Mouse (Mus musculus) B cell, adult (primary cell): ENCODE measurements around the gene 1810043G02Rik. TPM values are rescaled to one million over a fixed set of nuclear protein-coding genes. Genes with fewer than 3 reads are reported as not detected.

ENCODE experiments used
- total RNA-seq: library from RNA; stranded (reverse); gene quantifications from 4 replicates; pipeline ENCODE4 v1.2.4, GENCODE M21; 2023; ENCODE audit not compliant: inconsistent age

The 1810043G02Rik gene
- total RNA-seq, result 8.2 to 11.2 TPM (median 8.8 TPM) in 4 replicates

DNA sequence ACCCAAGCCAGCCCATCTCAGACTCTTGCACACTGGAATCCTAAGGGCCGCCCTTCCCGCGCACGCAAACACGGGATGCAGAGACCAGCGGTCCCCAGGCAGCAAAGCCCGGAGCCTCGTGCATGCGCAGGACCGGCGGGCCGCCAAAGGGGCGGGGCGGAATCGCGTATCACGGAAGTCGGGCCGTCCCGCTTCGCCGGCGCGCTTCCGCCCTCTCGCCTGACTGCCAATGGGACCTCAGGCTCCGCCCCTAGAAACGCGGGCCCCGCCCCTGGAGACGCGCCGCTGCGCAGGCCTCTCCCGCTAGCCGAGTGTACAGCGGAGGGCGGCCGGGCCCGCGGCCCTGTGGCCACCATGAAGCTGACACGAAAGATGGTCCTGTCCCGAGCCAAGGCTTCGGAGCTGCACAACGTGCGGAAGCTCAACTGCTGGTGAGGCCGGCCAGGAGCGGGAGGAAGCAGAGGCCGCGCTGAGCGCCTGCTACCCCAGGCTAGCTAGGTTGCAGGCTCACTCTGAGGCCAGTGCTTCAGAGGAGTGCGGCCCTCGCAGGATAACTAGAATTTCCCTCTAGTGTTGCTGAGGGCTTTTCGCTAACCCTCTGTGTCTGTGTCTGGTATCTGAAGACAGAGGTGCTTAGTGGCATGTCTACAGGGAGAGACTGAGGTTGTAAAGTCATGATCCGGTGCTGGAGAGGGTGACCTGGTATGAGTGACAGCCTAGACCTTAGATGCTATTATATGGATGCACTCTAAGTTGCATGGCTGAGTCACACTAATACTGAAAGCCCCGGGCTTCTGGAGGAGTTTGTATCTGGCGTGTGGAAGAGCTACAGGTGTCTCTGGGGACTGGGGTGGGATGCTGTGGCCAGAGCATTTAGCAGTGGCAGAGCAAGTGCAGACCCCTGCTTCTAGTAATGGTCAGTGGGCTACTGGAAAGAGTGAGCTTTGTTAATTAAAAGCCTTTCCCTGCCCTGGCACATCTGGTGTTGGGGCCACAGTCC, at the start of gene 1810043G02Rik:
Gene 1810043G02Rik (plus strand): TSS at position 174 of the 1,000 bp plus-strand sequence.

DNA sequence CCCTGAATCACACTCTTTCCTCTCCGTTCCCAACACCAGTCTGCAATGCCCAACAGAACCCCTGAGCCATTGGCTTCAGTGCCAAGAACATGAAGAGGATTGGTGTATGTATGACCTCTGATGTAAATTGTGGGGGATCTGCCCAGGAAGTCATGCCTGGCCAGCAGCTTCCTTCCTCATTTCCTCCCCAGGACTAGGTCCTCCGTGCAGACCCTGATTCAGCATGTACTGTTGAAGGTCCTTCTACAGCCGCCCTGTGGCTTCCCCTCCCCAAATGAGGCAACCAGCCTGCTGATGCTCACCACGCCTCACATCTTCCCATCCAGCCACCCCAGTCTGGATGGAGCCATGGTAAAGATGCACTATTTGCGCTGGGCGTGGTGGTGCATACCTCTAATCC, 7.8 kb upstream of the 1810043G02Rik start, which contains the start of gene Trpm2:
Gene Trpm2 (minus strand): TSS at position 83 of the 400 bp plus-strand sequence.

DNA sequence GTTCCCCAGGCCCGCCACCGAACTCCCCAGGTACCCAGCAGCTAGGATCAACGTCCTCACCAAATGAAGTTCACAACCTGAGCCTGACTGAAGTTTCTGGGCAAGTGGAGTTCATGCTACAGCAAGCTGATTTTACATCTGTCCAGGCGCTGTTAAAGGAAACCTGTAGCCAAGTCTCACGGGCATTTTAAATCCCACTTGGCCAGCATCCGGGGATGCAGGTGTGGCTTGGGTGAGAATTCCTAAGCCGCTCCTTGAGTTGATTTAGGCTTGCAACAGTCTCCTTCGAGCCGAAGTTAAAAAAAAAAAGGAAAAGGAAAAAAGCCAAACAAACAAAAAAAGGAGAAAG, 31.6 kb downstream of the 1810043G02Rik start, which contains the start of gene Pfkl:
Gene Pfkl (minus strand): TSS at position 139 of the 349 bp plus-strand sequence.

Other genes starting within 250 kb of the 1810043G02Rik start
- gene Gm18596, start 235.9 kb upstream of the 1810043G02Rik start, total RNA-seq, result not detected in 4 replicates
- gene Gm9736, start 227.2 kb upstream of the 1810043G02Rik start, total RNA-seq, result not detected in 4 replicates
- gene Gm3233, start 218.8 kb upstream of the 1810043G02Rik start, total RNA-seq, result not detected in 4 replicates
- gene Gm3238, start 207.2 kb upstream of the 1810043G02Rik start, total RNA-seq, result not detected in 4 replicates
- gene Gm7138, start 201.6 kb upstream of the 1810043G02Rik start, total RNA-seq, result not detected in 4 replicates
- not detected in 4 replicates for gene Gm3250, start 196.0 kb upstream of the 1810043G02Rik start, total RNA-seq
- gene Gm7137, start 190.3 kb upstream of the 1810043G02Rik start, total RNA-seq, result not detected in 4 replicates
- not detected in 4 replicates for gene Gm9639, start 183.4 kb upstream of the 1810043G02Rik start, total RNA-seq
- gene Gm19668, start 179.4 kb upstream of the 1810043G02Rik start, total RNA-seq, result not detected in 4 replicates
- gene Gm9507, start 166.7 kb upstream of the 1810043G02Rik start, total RNA-seq, result not detected in 4 replicates
- gene Gm2696, start 163.8 kb upstream of the 1810043G02Rik start, total RNA-seq, result not detected in 4 replicates
- not detected in 4 replicates for gene Krtap10-4, start 151.4 kb upstream of the 1810043G02Rik start, total RNA-seq
- not detected in 4 replicates for gene Krtap10-10, start 142.6 kb upstream of the 1810043G02Rik start, total RNA-seq
- gene Gm36176, start 131.7 kb upstream of the 1810043G02Rik start, total RNA-seq, result not detected in 4 replicates
- not detected in 4 replicates for gene Gm10318, start 125.7 kb upstream of the 1810043G02Rik start, total RNA-seq
- not detected in 4 replicates for gene Gm3285, start 116.5 kb upstream of the 1810043G02Rik start, total RNA-seq
- 0.16 to 0.19 TPM in 2 of 4 replicates, not detected in the others for gene Lrrc3, start 76.0 kb upstream of the 1810043G02Rik start, total RNA-seq
- gene Trpm2, start 8.0 kb upstream of the 1810043G02Rik start, total RNA-seq, result 17.7 to 30.3 TPM (median 24.5 TPM) in 4 replicates
- gene Pfkl, start 31.6 kb downstream of the 1810043G02Rik start, total RNA-seq, result 74.1 to 88.4 TPM (median 80.7 TPM) in 4 replicates
- not detected in 4 replicates for gene Dnmt3l, start 63.4 kb downstream of the 1810043G02Rik start, total RNA-seq
- gene Aire, start 65.1 kb downstream of the 1810043G02Rik start, total RNA-seq, result 0.87 to 2.5 TPM (median 1.9 TPM) in 4 replicates
- 233 to 266 TPM (median 256 TPM) in 4 replicates for gene Icosl, start 90.8 kb downstream of the 1810043G02Rik start, total RNA-seq
- gene D10Jhu81e, start 191.3 kb downstream of the 1810043G02Rik start, total RNA-seq, result 39.8 to 48.0 TPM (median 42.1 TPM) in 4 replicates
- 25.1 to 27.9 TPM (median 26.1 TPM) in 4 replicates for gene Pwp2, start 206.6 kb downstream of the 1810043G02Rik start, total RNA-seq